Mouse (Mus musculus): ENCODE results near the gene Ap3b1.

GRCm38 (mm10) chr13:94539851-94540646 is 181.3 kb downstream of the Ap3b1 start:
- TF ChIP-seq CTCF (conservative IDR thresholded peaks at IDR 0.05; ENCODE audit: low read length): no peak
- no peak for TF ChIP-seq POU5F1 (IDR thresholded peaks at IDR 0.05; ENCODE audit: borderline replicate concordance, low read length)

Measured in E14TG2a.4 (cell line).